Mouse (Mus musculus): ENCODE data around the gene Arl4c. TPM values are rescaled to one million over a fixed set of nuclear protein-coding genes. Genes with fewer than 3 reads are reported as not detected.

Arl4c gene
- polyA plus RNA-seq, 1 experiment from 2014 or later: 16.3 TPM

DNA sequence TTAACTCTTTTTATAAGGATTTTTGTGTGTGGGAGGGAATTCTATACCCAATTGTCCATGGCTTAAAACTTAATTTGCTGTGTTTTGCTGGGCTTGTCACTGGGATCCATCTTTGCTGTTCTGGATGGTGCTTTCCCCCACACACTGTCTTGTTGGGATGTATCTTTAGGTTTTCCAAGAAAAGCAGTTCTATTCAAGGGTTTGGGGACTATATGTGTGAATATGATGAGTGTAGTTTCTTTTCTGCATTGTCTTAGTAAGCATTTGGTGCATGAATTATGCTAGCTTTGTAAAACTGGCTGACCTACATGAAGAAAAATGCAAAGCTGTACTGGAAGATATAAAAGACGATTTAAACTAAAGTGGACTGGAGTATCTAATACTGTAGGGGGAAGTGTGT is 23.7 kb upstream of the Arl4c start:
- ATAC-seq (ENCODE audit: insufficient number of reproducible peaks, insufficient read depth, low FRiP score, low TSS enrichment, low read depth): no peak
- no peak overlapping the region for H3K9ac ChIP-seq (replicated peaks)
- no peak overlapping the region for H3K27ac ChIP-seq
- no peaks in the 10 kb centered on the region for H3K36me3 ChIP-seq
- H3K4me1 ChIP-seq (replicated peaks): no peaks in the 10 kb centered on the region
- 82% methylated on average over 1 of the region's 1 CpGs for WGBS
- no peaks in the 10 kb centered on the region for H3K27me3 ChIP-seq
- H3K4me2 ChIP-seq: no peak overlapping the region
- H3K4me3 ChIP-seq (replicated peaks): no peak overlapping the region
- no peaks in the 10 kb centered on the region for H3K9me3 ChIP-seq

DNA sequence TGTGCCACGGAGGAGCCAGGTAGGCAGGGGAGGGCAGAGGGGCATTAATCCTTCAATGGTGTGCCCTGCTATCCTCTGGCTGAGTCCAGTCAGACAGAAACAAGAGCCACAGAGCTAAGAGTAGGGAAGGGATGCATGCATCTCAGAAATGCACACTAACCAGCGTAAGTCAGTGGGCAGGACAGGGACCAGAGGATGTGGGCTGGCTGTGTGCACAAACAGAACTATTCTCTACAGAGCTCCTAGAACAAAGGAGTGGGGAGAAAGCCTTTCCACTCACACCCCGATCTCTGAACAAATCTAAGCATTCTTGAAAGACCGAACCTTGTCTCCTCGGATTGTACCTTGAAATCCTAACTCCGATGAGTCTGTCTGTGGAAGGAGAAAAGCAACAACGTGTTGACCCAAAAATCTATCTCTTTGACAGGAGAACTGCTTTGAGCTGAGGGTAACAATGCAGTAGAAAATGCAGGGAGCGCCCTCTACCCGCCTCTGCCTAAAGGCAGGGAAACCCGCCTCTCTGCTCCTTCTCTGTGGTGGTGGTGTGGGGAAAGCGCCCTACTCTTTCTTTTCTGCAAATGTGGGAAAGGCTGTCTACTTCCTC is 18.7 kb upstream of the Arl4c start:
- ATAC-seq (ENCODE audit: insufficient number of reproducible peaks, insufficient read depth, low FRiP score, low TSS enrichment, low read depth): no peak
- Histone ChIP-seq H3K4me2 (no peak overlapping the region), H3K9me3 (no peaks in the 10 kb centered on the region), H3K27me3 (peaks cover 5% of the 10 kb centered on the region; the same call in 1 of the 2 replicates), H3K4me1 (replicated peaks) (peaks cover 5% of the 10 kb centered on the region; the same call in 1 of the 2 replicates), H3K9ac (replicated peaks) (no peak overlapping the region), H3K27ac (no peak overlapping the region), H3K4me3 (replicated peaks) (no peak overlapping the region), H3K36me3 (no peaks in the 10 kb centered on the region)
- WGBS: 54% methylated on average over 11 of the region's 11 CpGs

DNA sequence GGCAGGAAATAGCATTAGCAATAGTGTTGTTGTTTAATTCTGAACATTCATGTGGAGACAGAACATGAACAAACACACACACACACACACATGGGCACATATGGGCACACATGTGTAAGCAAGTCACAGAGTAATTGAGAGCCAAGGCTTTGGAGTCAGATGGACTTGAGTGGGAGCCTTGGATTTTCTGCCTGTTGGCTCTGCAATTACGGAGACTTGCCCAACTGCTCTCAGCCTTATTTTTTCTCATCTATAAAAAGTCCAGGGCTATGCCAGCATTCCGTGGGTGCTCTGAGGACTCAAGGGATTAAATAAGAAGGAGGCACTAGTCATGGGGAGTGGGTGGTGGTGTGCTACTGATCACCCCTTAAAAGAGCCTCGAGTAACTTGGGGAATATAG is 16.5 kb upstream of the Arl4c start:
- 82% methylated on average over 3 of the region's 3 CpGs for WGBS

GRCm38 (mm10) chr1:88717736-88718135 is 15.7 kb upstream of the Arl4c start:
- Histone ChIP-seq H3K4me1 (replicated peaks) (peaks cover 5% of the 10 kb centered on the region; the same call in 1 of the 2 replicates), H3K36me3 (no peaks in the 10 kb centered on the region), H3K4me2 (no peak overlapping the region), H3K27ac (no peak overlapping the region), H3K9ac (replicated peaks) (no peak overlapping the region), H3K27me3 (peaks cover 5% of the 10 kb centered on the region; the same call in 1 of the 2 replicates), H3K4me3 (replicated peaks) (no peak overlapping the region), H3K9me3 (no peaks in the 10 kb centered on the region)
- no peak for ATAC-seq (ENCODE audit: insufficient number of reproducible peaks, insufficient read depth, low FRiP score, low TSS enrichment, low read depth)
- WGBS: 80% methylated on average over 13 of the region's 13 CpGs

More for the DNA sequence above, 16.5 kb upstream of the Arl4c start:
- no peak for ATAC-seq (ENCODE audit: insufficient number of reproducible peaks, insufficient read depth, low FRiP score, low TSS enrichment, low read depth)
- no peak overlapping the region for H3K4me2 ChIP-seq
- no peaks in the 10 kb centered on the region for H3K9me3 ChIP-seq
- H3K9ac ChIP-seq (replicated peaks): no peak overlapping the region
- H3K4me3 ChIP-seq (replicated peaks): no peak overlapping the region
- no peak overlapping the region for H3K27ac ChIP-seq
- no peaks in the 10 kb centered on the region for H3K36me3 ChIP-seq
- peaks cover 5% of the 10 kb centered on the region; the same call in 1 of the 2 replicates for H3K27me3 ChIP-seq
- H3K4me1 ChIP-seq (replicated peaks): peaks cover 5% of the 10 kb centered on the region; the same call in 1 of the 2 replicates

GRCm38 (mm10) chr1:88712011-88712410 is 10.0 kb upstream of the Arl4c start:
- H3K27me3 ChIP-seq: no peaks in the 10 kb centered on the region

DNA sequence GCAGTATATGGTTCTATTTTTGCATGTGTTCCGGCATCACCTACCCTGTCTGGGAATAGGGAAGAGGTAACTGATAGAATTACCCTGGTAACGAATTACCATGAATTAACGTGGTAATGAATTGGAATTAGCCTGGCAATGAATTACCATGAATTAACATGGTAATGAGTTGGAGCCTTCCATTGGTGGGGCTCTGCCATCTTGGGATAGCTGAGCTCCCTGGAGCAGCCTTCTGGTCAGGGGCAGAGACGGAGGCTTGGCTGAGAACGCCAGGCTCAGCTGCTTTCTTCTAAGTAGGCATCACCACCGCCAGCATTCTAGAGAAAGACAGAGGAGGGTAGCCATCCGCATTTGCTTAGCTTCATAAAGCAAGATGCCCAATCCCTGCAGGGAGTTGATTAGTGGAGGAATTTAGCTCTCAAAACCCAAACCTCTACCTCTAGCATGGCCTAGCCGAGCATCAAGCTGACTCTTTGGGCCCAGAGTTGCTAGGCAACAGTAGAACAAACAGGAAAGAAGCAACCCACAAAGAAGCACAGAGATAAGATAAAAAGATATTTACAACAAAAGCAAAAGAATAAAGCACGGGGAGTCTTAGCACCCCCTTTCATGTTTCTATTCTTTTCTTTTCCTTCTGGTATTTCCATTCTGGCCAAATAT is 6.8 kb upstream of the Arl4c start:
- 80% methylated on average over 9 of the region's 9 CpGs for WGBS
- H3K4me2 ChIP-seq: no peak overlapping the region
- no peak overlapping the region for H3K4me3 ChIP-seq (replicated peaks)
- no peaks in the 10 kb centered on the region for H3K9me3 ChIP-seq
- no peak for ATAC-seq (ENCODE audit: insufficient number of reproducible peaks, insufficient read depth, low FRiP score, low TSS enrichment, low read depth)
- H3K27ac ChIP-seq: no peak overlapping the region
- no peaks in the 10 kb centered on the region for H3K36me3 ChIP-seq
- H3K27me3 ChIP-seq: peaks cover 8% of the 10 kb centered on the region
- no peaks in the 10 kb centered on the region; the same call in 1 of the 2 replicates for H3K4me1 ChIP-seq (replicated peaks)
- H3K9ac ChIP-seq (replicated peaks): no peak overlapping the region

More at GRCm38 (mm10) chr1:88712011-88712410, 10.0 kb upstream of the Arl4c start:
- Histone ChIP-seq H3K9ac (replicated peaks) (no peak overlapping the region), H3K27ac (no peak overlapping the region), H3K9me3 (no peaks in the 10 kb centered on the region), H3K36me3 (no peaks in the 10 kb centered on the region), H3K4me2 (no peak overlapping the region), H3K4me1 (replicated peaks) (peaks cover 3% of the 10 kb centered on the region; the same call in 1 of the 2 replicates), H3K4me3 (replicated peaks) (no peak overlapping the region)
- 91% methylated on average over 6 of the region's 6 CpGs for WGBS
- no peak for ATAC-seq (ENCODE audit: insufficient number of reproducible peaks, insufficient read depth, low FRiP score, low TSS enrichment, low read depth)

DNA sequence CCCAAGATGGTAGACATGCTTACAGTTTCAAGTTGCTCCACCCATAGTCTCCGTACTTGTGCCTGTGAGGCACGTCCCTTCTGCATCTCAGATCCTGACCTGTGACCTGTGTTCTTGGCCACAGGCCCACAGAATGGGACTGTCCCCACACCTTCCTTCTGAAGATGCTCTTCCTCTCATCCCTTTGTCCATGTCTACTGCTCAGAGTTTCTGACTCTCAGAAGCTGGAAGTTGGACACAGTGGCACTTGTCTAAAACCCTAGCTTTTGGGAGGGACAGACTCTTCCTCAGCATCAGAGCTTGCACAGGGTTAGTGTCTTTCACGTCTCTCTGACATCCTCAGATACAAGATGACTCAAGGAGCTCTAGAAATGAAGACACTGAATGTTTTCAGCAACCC is 6.2 kb upstream of the Arl4c start:
- H3K9ac ChIP-seq (replicated peaks): no peak overlapping the region
- ATAC-seq (ENCODE audit: insufficient number of reproducible peaks, insufficient read depth, low FRiP score, low TSS enrichment, low read depth): no peak
- H3K4me3 ChIP-seq (replicated peaks): no peak overlapping the region
- no peaks in the 10 kb centered on the region for H3K36me3 ChIP-seq
- 81% methylated on average over 3 of the region's 3 CpGs for WGBS
- no peaks in the 10 kb centered on the region; the same call in 1 of the 2 replicates for H3K4me1 ChIP-seq (replicated peaks)
- H3K4me2 ChIP-seq: no peak overlapping the region
- no peak overlapping the region for H3K27ac ChIP-seq
- H3K9me3 ChIP-seq: no peaks in the 10 kb centered on the region
- peaks cover 8% of the 10 kb centered on the region for H3K27me3 ChIP-seq

DNA sequence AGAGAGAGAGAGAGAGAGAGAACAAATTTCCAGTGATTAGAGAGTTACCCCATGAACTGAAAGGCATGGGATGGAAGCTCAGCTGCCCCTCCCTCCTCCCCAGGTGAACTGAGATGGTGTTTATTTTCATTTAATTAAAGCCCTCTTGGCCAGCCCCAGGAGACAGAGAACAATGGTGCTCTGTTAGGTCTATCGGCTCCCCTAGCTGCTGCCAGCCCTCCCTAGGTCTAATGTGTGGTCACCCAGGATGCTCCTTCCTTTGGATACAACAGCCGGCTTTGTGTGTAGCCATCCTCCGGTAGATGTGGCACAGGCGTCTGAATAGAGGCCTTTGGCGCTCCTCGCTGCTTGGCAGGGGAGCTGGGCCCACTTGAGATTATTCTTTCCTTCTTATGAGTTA is 5.5 kb upstream of the Arl4c start:
- H3K4me1 ChIP-seq (replicated peaks): no peaks in the 10 kb centered on the region; the same call in 1 of the 2 replicates
- H3K4me2 ChIP-seq: no peak overlapping the region
- H3K27ac ChIP-seq: no peak overlapping the region
- H3K4me3 ChIP-seq (replicated peaks): no peak overlapping the region
- no peaks in the 10 kb centered on the region for H3K9me3 ChIP-seq
- peaks cover 8% of the 10 kb centered on the region for H3K27me3 ChIP-seq
- no peaks in the 10 kb centered on the region for H3K36me3 ChIP-seq
- 67% methylated on average over 6 of the region's 6 CpGs for WGBS
- no peak overlapping the region for H3K9ac ChIP-seq (replicated peaks)
- no peak for ATAC-seq (ENCODE audit: insufficient number of reproducible peaks, insufficient read depth, low FRiP score, low TSS enrichment, low read depth)

GRCm38 (mm10) chr1:88705799-88706198 is 3.8 kb upstream of the Arl4c start:
- Histone ChIP-seq H3K36me3 (no peaks in the 10 kb centered on the region), H3K4me1 (replicated peaks) (peaks cover 3% of the 10 kb centered on the region), H3K27me3 (peaks cover 8% of the 10 kb centered on the region), H3K4me3 (replicated peaks) (no peak overlapping the region), H3K27ac (no peak overlapping the region), H3K4me2 (peak overlapping the region; percentile 19; the same call in 1 of the 2 replicates), H3K9me3 (no peaks in the 10 kb centered on the region), H3K9ac (replicated peaks) (0 out of 2 replicates have a peak overlapping the region, but pooled peaks have one; percentile 12)
- 1% methylated on average over 15 of the region's 15 CpGs for WGBS
- no peak; the same call in 1 of the 2 replicates for ATAC-seq (ENCODE audit: insufficient number of reproducible peaks, insufficient read depth, low FRiP score, low TSS enrichment, low read depth)

DNA sequence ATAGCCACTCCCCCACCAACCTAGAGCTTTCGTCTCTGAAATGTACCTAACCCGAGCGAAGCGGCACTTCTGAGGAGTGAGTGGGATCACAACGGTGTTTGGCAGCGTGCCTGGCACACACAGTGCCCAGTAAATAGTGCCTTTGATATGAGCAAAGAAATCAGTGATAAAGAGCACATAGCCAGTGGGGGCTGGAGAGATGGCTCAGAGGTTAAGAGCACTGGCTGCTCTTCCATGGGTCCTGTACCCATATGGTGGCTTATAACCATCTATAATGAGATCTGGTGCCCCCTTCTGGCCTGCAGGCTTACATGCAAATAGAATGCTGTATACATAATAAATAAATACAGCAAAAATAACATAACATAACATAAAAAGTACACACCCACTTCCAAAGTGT is 3.0 kb upstream of the Arl4c start:
- WGBS: 62% methylated on average over 6 of the region's 6 CpGs
- H3K36me3 ChIP-seq: no peaks in the 10 kb centered on the region
- no peak for ATAC-seq (ENCODE audit: insufficient number of reproducible peaks, insufficient read depth, low FRiP score, low TSS enrichment, low read depth)
- no peak overlapping the region for H3K27ac ChIP-seq
- H3K9me3 ChIP-seq: no peaks in the 10 kb centered on the region
- H3K27me3 ChIP-seq: peaks cover 11% of the 10 kb centered on the region
- no peak overlapping the region for H3K4me3 ChIP-seq (replicated peaks)
- H3K4me2 ChIP-seq: no peak overlapping the region
- no peak overlapping the region for H3K9ac ChIP-seq (replicated peaks)
- H3K4me1 ChIP-seq (replicated peaks): peaks cover 10% of the 10 kb centered on the region

DNA sequence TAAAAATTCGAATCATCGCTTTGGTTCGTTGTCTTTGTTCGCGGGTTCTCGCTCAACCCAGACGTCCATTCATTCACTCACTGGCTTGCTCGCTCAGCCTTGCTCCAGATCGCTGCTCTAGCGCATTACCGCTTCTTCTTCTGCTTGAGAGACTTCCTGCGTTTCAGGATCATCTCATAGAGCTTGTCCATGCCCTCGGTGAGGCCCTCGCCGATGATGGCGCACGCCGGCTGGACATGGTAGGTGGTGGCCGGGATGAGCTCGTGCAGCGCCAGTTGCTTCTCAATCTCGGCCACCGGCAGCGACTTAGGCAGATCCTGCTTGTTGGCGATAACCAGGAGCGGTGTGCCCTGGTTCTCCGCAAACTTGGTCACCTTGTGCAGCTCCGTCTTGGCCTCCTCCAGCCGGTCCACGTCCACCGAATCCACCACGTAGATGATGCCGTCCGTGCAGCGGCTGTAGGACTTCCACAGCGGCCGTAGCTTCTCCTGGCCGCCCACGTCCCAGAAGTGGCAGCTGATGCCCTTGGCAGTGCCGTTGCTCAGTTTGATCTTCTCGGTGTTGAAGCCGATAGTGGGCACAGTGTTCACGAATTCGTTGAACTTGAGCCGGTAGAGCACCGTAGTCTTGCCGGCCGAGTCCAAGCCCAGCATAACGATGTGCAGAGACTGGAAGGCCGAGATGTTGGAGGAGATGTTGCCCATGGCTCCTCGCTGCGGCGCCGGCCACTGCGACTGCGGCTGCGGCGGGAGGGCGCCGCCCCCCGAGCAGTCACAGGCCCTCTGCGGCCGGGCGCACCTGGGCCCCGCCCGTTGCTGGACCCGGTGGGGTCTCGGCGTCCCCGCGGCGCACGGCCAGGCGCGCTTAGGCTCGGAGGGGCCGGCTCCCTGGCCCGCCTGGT is 810 bp downstream of the Arl4c start:
- peak; percentile 60 for ATAC-seq (ENCODE audit: insufficient number of reproducible peaks, insufficient read depth, low FRiP score, low TSS enrichment, low read depth)
- Histone ChIP-seq H3K9me3 (no peaks in the 10 kb centered on the region), H3K27ac (peak overlapping the region; percentile 92), H3K9ac (replicated peaks) (peak overlapping the region; percentile 91), H3K4me3 (replicated peaks) (peak overlapping the region; percentile 85), H3K27me3 (peaks cover 7% of the 10 kb centered on the region), H3K4me1 (replicated peaks) (peaks cover 27% of the 10 kb centered on the region), H3K36me3 (peaks cover 7% of the 10 kb centered on the region; the same call in 1 of the 2 replicates), H3K4me2 (peak overlapping the region; percentile 89)
- under 1% methylated on average over 76 of the region's 78 CpGs for WGBS
